Mouse (Mus musculus): Measurements from ENCODE around the gene Tifab. TPM values are rescaled to one million over a fixed set of nuclear protein-coding genes. Genes with fewer than 3 reads are reported as not detected.
"Not testable (repeated sequence)": the region's sequence is repeated elsewhere in the genome, so short reads cannot be mapped to it uniquely, and the experiment has no call there.

The Tifab gene
- polyA plus RNA-seq, 1 experiment from 2014 or later, result 1.7 TPM

DNA sequence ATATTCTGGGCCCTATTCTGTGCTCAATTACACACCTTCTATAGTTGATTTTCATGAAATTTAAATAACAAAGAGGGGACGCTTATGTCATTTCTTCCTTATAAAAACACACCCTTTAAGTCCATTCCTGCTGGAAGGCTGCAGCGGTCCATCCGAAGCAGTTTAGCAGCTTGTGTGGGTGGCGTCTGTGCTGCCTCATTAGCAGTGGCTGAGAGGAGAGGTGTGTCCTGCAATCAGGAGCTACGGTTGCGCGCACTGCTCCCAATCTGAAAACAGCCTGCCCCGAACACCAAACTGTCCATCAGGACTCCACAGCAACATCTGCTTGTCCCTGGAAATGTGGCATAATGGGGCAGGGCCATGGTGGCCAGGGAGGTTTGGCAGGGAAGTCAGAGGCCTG, 20.8 kb upstream of the Tifab start:
- H3K27me3 ChIP-seq, result peaks cover 10% of the 10 kb centered on the region
- peaks cover 11% of the 10 kb centered on the region for H3K4me1 ChIP-seq
- WGBS, result 56% methylated on average over 8 of the region's 8 CpGs
- no peaks in the 10 kb centered on the region for H3K9me3 ChIP-seq
- no peaks in the 10 kb centered on the region for H3K36me3 ChIP-seq
- no peak overlapping the region for H3K9ac ChIP-seq
- H3K27ac ChIP-seq, result no peak overlapping the region
- no peak overlapping the region for H3K4me2 ChIP-seq (replicated peaks)
- ATAC-seq (ENCODE audit: low FRiP score, low read depth), result no peak
- H3K4me3 ChIP-seq, result no peak overlapping the region

DNA sequence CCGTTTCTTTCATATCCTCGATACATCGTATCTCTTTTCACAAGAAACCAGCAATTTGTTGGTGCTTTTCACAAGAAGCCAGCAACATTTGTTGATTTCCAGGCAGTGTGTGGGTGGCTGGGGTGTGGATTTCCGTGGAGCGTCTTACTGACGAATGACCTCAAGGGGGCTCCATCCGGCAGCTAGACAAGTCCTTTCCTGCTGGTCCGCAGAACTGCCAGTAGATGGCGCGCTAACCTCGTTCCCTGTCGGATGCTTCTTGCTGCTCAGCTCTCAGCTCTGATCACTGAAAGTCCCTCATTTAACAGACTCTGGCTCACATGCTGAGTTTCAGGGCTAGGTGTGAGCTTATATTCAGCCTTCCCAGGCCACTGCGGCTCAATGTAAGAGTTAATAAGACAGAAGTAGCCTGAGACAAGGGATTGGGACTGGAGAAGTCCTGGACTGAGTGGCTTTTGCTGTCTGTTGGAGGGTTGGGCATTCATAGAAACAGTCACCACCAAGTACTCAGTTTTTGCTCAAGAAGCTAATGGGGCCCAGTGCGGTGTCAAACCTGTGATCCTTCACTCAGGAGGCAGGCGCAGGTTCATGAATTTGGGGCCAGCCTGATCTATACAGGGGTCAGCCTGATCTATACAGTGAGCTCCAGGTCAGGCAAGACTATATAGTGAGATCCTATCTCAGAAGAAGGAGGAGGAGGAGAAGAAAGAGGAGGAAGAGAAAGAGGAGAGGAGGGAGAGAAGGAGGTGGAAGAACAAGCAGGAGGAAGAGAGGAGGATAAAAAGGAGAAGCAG, 19.0 kb upstream of the Tifab start:
- Histone ChIP-seq H3K27ac (peak overlapping the region; percentile 77), H3K9ac (no peak overlapping the region)

DNA sequence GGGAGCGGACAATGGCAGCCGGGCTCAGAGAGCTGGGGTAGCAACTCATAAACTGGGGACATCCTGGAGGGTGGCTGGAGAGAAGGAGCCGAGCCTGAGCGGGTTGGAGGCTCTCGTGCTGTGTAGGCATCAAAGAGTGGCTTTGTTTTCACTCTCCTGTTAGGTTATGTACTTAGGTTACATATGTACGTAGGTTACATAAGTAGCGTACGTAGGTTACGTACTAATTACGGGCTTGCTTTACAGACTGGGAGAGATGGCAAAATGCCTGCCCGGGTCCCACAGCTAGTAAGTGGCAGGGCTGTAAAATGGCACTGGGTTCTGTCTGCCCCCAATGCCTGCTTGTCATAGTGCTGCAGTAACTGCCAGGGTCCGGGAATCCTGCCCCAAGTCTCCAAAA, 18.3 kb upstream of the Tifab start:
- Histone ChIP-seq H3K9ac (no peak overlapping the region), H3K27ac (peak overlapping the region; percentile 77), H3K4me2 (replicated peaks) (peak overlapping the region; percentile 56), H3K36me3 (no peaks in the 10 kb centered on the region), H3K27me3 (peaks cover 10% of the 10 kb centered on the region), H3K4me3 (peak overlapping the region; percentile 10; the same call in 1 of the 2 replicates), H3K4me1 (peaks cover 11% of the 10 kb centered on the region), H3K9me3 (no peaks in the 10 kb centered on the region)
- 43% methylated on average over 12 of the region's 12 CpGs for WGBS
- ATAC-seq (ENCODE audit: low FRiP score, low read depth), result peak; percentile 74

More for the DNA sequence above, 19.0 kb upstream of the Tifab start:
- peaks cover 11% of the 10 kb centered on the region for H3K4me1 ChIP-seq
- ATAC-seq (ENCODE audit: low FRiP score, low read depth), result peak; percentile 73
- no peaks in the 10 kb centered on the region for H3K9me3 ChIP-seq
- H3K4me3 ChIP-seq, result peak overlapping the region; percentile 10; the same call in 1 of the 2 replicates
- WGBS, result 11% methylated on average over 15 of the region's 15 CpGs
- H3K36me3 ChIP-seq, result no peaks in the 10 kb centered on the region
- peaks cover 10% of the 10 kb centered on the region for H3K27me3 ChIP-seq
- peak overlapping the region; percentile 56 for H3K4me2 ChIP-seq (replicated peaks)

DNA sequence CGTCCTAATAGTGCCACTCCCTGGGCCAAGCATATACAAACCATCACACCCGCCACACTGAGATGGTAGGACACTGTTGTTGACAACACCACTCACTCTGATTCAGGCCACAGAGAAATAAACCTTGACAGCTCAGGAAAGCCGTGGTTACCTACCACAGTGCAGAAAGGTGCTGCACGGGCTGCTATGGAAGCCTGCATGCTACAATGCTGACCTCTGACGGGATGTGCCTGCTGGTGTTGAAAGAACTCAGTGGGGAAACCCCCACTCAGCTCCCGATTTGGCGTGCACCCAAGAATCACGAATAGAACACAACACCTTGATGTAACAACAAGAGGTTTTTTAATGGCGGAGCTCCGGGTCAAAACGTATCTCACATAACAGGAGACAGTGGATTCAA, 17.1 kb upstream of the Tifab start:
- H3K9ac ChIP-seq; H3K27me3 ChIP-seq; H3K4me3 ChIP-seq; H3K36me3 ChIP-seq; H3K9me3 ChIP-seq; ATAC-seq (ENCODE audit: low FRiP score, low read depth); H3K27ac ChIP-seq; H3K4me2 ChIP-seq (replicated peaks): not testable (repeated sequence)
- 80% methylated on average over 11 of the region's 11 CpGs for WGBS
- peaks cover 13% of the 10 kb centered on the region for H3K4me1 ChIP-seq

DNA sequence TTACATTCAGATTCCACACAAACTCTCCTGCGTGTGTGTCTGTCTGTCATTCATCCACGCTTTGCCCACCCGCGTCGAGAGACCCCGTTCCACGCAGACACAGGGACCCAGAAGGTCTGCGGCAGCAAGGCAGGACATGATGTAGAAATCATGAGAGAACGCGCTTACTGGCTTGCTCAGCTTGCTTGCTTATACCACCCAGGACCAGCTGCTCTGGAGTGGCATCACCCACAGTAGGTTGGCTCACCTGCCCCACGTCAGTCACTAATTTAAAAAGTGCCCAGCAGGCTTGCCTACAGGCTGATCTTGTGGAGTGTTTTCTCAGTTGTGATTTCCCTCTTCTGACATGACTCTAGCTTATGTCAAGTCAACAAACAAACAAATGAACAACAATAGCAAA, 15.5 kb upstream of the Tifab start:
- not testable (repeated sequence) for ATAC-seq (ENCODE audit: low FRiP score, low read depth); H3K4me3 ChIP-seq; H3K4me2 ChIP-seq (replicated peaks); H3K36me3 ChIP-seq; H3K27ac ChIP-seq; H3K9ac ChIP-seq; H3K9me3 ChIP-seq; H3K27me3 ChIP-seq
- 93% methylated on average over 11 of the region's 11 CpGs for WGBS
- peaks cover 13% of the 10 kb centered on the region for H3K4me1 ChIP-seq

DNA sequence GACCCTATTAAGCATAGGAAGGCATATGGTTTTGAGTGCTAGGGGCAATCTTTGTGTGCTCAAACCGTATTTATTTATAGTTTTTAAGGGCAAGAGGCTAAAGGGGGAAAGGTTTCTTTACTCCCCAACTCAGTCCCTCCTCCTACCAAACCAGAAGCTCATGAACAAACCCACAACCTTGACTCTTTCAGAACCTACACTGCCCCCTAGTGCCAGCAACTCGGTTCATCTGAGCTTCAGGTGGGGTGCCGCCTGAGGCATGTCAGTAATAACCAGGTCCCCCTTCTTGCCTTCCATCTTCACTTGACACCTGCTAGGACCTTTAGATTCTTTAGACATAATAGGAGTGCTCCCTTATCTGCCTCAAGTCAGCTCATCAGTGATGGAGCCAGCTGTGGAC, 12.5 kb upstream of the Tifab start:
- WGBS, result 37% methylated on average over 3 of the region's 3 CpGs
- ATAC-seq (ENCODE audit: low FRiP score, low read depth), result no peak
- H3K4me2 ChIP-seq (replicated peaks), result no peak overlapping the region

DNA sequence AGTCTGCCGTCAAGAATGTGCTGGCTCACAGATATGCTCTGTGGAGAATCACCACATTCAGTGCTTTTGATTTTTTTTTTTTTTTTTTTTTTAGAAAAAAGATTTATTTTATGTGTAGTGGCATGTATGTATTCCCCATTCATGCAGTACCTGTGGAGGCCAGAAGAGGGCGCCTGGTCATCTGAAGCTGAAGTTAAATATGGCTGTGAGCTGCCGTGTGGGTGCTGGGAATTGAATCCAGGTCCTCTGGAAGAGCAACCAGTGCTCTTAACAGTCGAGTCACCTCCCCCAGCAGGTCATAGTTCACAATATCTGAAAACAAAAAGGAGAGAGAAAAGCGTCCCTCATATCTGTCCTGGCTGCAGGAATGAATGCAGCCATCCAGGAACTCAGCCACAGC, 11.0 kb upstream of the Tifab start:
- H3K9me3 ChIP-seq, result no peaks in the 10 kb centered on the region
- H3K9ac ChIP-seq, result no peak overlapping the region
- no peak overlapping the region for H3K4me3 ChIP-seq
- H3K36me3 ChIP-seq, result no peaks in the 10 kb centered on the region
- no peak overlapping the region for H3K4me2 ChIP-seq (replicated peaks)
- 77% methylated on average over 5 of the region's 5 CpGs for WGBS
- ATAC-seq (ENCODE audit: low FRiP score, low read depth), result no peak
- H3K4me1 ChIP-seq, result 0 out of 2 replicates have a peak, but pooled peaks cover 3% of the 10 kb centered on the region
- no peaks in the 10 kb centered on the region for H3K27me3 ChIP-seq
- H3K27ac ChIP-seq, result no peak overlapping the region

More for the DNA sequence above, 12.5 kb upstream of the Tifab start:
- Histone ChIP-seq H3K9me3 (no peaks in the 10 kb centered on the region), H3K36me3 (no peaks in the 10 kb centered on the region), H3K9ac (no peak overlapping the region), H3K27ac (no peak overlapping the region), H3K4me1 (0 out of 2 replicates have a peak, but pooled peaks cover 3% of the 10 kb centered on the region), H3K4me3 (no peak overlapping the region), H3K27me3 (no peaks in the 10 kb centered on the region)

DNA sequence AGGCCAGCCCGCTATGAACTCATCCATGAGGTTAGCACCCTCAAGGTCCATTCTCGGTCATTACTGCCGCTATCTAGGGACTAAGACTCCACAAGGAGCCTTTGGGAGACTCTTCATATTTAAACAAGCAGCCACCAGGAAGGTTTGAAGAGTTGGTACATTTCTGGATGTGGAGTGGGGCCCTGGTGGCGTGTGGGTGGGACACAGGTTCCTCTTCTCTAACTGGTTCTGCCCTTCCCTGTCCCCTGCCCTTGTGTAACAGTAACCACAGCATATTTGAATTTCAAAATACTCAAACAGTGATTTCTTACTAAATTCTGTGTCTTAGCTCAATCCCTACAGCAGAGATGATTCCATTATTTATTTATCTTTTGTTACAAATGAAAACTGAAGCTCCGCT, 5.0 kb upstream of the Tifab start:
- H3K4me2 ChIP-seq (replicated peaks), result no peak overlapping the region
- no peaks in the 10 kb centered on the region for H3K9me3 ChIP-seq
- no peak overlapping the region for H3K9ac ChIP-seq
- no peak overlapping the region for H3K27ac ChIP-seq
- WGBS, result 88% methylated on average over 5 of the region's 5 CpGs
- ATAC-seq (ENCODE audit: low FRiP score, low read depth), result no peak
- H3K27me3 ChIP-seq, result no peaks in the 10 kb centered on the region
- no peaks in the 10 kb centered on the region for H3K36me3 ChIP-seq
- no peak overlapping the region for H3K4me3 ChIP-seq
- H3K4me1 ChIP-seq, result no peaks in the 10 kb centered on the region

DNA sequence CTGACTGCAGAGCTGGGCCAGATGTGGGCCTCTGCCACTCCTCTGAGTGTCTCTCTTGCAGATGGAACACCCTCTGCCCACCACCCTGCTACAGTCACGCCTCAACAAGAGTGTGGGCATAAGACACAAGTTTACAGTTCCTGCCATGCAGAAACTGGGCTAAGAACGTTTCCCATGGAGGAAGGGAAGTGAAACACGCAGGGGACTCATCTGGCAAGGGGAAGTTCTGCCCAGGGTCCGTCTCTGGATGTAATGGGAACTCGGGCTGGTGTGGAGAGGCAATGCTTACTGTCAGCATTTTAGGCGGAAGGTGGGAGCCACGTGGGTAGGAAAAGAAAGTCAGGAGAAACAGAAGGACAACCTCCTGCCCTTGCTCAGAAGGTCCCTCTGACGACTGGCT, 2.7 kb upstream of the Tifab start:
- 78% methylated on average over 8 of the region's 8 CpGs for WGBS
- H3K27ac ChIP-seq, result no peak overlapping the region
- H3K27me3 ChIP-seq, result no peaks in the 10 kb centered on the region
- H3K36me3 ChIP-seq, result no peaks in the 10 kb centered on the region
- peaks cover 7% of the 10 kb centered on the region for H3K4me1 ChIP-seq
- no peak for ATAC-seq (ENCODE audit: low FRiP score, low read depth)
- H3K9ac ChIP-seq, result no peak overlapping the region
- no peak overlapping the region for H3K4me3 ChIP-seq
- no peaks in the 10 kb centered on the region for H3K9me3 ChIP-seq
- H3K4me2 ChIP-seq (replicated peaks), result no peak overlapping the region

DNA sequence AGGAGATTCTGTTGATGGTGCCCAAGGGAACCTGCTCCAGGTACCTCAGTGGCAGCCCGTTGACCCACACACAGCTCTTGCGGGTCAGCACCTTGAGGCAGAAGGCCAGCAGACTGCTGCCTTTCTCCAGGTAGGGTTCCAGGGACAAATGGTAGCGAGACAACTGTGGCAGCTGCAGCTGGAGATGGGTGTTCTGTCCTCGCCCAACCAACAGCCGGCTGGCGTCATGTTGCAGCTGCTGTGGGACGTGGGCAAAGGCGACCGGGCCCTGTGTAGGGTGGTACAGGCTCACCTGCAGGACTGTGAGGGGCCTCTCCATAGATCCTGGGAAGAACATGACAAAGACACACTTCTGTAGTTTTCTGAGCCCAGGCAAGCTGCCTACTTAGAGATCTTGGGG, 2.4 kb downstream of the Tifab start:
- H3K4me2 ChIP-seq (replicated peaks), result no peak overlapping the region
- 65% methylated on average over 9 of the region's 9 CpGs for WGBS
- no peak overlapping the region for H3K4me3 ChIP-seq
- H3K9ac ChIP-seq, result no peak overlapping the region; the same call in 1 of the 2 replicates
- H3K9me3 ChIP-seq, result no peaks in the 10 kb centered on the region
- H3K27me3 ChIP-seq, result no peaks in the 10 kb centered on the region
- ATAC-seq (ENCODE audit: low FRiP score, low read depth), result no peak
- H3K27ac ChIP-seq, result peak overlapping the region; percentile 73
- H3K4me1 ChIP-seq, result peaks cover 53% of the 10 kb centered on the region
- no peaks in the 10 kb centered on the region for H3K36me3 ChIP-seq

DNA sequence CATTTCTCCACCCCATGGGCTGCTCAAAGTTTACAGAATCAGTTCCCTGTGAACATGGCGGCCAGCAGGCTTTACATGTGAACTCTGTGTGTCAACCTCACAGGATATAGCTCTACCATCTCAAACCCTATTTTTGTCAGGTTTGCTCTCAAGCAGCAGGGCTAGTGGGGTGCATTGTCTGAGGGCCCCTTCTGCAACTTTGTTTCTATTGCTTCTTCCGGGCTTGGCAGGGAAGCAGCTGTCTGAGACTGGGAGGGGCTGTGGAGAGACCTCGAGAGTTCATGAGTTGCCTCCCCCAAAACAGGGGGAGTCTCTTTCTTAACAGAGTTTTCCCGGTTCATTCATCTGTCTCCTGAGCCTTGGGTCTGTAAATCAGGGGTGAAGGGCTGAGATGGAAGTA, 2.8 kb downstream of the Tifab start:
- H3K27me3 ChIP-seq, result no peaks in the 10 kb centered on the region
- peak overlapping the region; percentile 73 for H3K27ac ChIP-seq
- ATAC-seq (ENCODE audit: low FRiP score, low read depth), result peak; percentile 28; the same call in 1 of the 2 replicates
- 39% methylated on average over 4 of the region's 4 CpGs for WGBS
- H3K9me3 ChIP-seq, result no peaks in the 10 kb centered on the region
- no peak overlapping the region for H3K4me3 ChIP-seq
- H3K4me1 ChIP-seq, result peaks cover 57% of the 10 kb centered on the region
- no peak overlapping the region for H3K4me2 ChIP-seq (replicated peaks)
- H3K36me3 ChIP-seq, result no peaks in the 10 kb centered on the region
- no peak overlapping the region; the same call in 1 of the 2 replicates for H3K9ac ChIP-seq

DNA sequence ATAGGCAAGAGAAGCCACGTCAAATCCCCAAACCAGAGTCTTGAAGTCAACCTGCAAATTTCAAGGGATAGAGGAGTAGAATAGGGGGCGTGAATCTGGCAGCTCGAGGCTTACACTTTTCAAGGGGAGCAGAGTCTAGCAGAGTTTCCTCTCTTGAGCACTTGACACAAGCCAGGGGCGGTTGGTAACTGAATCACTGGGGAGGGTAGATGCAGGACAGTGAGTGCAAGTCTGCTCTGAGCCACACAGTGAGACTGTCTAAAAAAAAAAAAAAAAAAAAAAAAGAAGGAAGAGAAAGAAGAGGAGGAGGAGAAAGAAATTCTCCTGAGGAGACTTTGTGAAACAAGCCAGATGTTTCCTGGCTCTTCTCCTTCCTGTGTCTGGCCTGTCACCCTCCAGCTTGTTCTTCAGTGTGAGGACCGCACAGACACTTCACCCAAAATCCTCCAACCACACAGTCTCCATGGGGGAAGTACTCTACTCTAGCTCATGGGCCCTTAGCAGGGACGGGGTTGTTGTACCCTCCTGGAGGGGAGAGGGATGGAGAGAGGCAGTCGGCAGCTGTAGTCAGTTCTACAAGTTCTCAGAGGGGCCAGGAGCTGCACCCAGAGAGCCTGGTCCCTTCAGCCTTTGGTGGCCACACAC, 5.7 kb downstream of the Tifab start:
- Histone ChIP-seq H3K4me1 (peaks cover 85% of the 10 kb centered on the region), H3K9ac (no peak overlapping the region), H3K4me3 (no peak overlapping the region), H3K4me2 (replicated peaks) (no peak overlapping the region), H3K27ac (peak overlapping the region; percentile 35; the same call in 1 of the 2 replicates), H3K36me3 (no peaks in the 10 kb centered on the region), H3K9me3 (no peaks in the 10 kb centered on the region), H3K27me3 (no peaks in the 10 kb centered on the region)
- ATAC-seq (ENCODE audit: low FRiP score, low read depth), result no peak
- WGBS, result 39% methylated on average over 7 of the region's 7 CpGs

Measured in limb, embryonic 13.5 days (tissue).